Mouse (Mus musculus) forebrain, embryonic 12.5 days (tissue): ENCODE data around the gene Gpr4. TPM values are rescaled to one million over a fixed set of nuclear protein-coding genes. Genes with fewer than 3 reads are reported as not detected.

Source experiments
- ATAC-seq: fragments of 200-750 bp; cut with Nextera tagmentation; 2 replicates; pipeline ENCODE4 v1.8.0; 2017; ENCODE audit warnings: moderate TSS enrichment; ENCODE audit not compliant: low FRiP score
- H3K27ac ChIP-seq: fragments of 300-500 bp; sonication (generic); 2 replicates; pipeline ENCODE4 v1.5.1; 2016; ENCODE audit warnings: mild to moderate bottlenecking
- H3K27me3 ChIP-seq: fragments of 300-500 bp; sonication (generic); 2 replicates; pipeline ENCODE4 v1.6.1; 2016; ENCODE audit warnings: mild to moderate bottlenecking
- H3K36me3 ChIP-seq: fragments of 300-500 bp; sonication (generic); replicated peaks from 2 replicates; pipeline ENCODE4 v1.6.1; 2016; ENCODE audit warnings: mild to moderate bottlenecking
- H3K4me1 ChIP-seq: fragments of 300-500 bp; sonication (generic); 2 replicates; pipeline ENCODE4 v1.6.1; 2016
- H3K4me2 ChIP-seq: fragments of 300-500 bp; sonication (generic); 2 replicates; pipeline ENCODE4 v1.6.1; 2016; ENCODE audit warnings: mild to moderate bottlenecking, moderate library complexity
- H3K4me3 ChIP-seq: fragments of 300-500 bp; sonication (generic); replicated peaks from 2 replicates; pipeline ENCODE4 v1.5.1; 2016; ENCODE audit warnings: mild to moderate bottlenecking
- H3K9ac ChIP-seq: fragments of 300-500 bp; sonication (generic); 2 replicates; pipeline ENCODE4 v1.6.1; 2016; ENCODE audit warnings: mild to moderate bottlenecking
- H3K9me3 ChIP-seq: fragments of 300-500 bp; sonication (generic); 2 replicates; pipeline ENCODE4 v1.6.1; 2016
- WGBS: fragments of 180-500 bp; shearing (Covaris S2); methylation state at CpG from one replicate; pipeline ENCODE4 v1.1.7; 2016; 5-methylcytosine and 5-hydroxymethylcytosine counted together
- polyA plus RNA-seq: library from polyadenylated mRNA; unstranded; fragments of >200 nt; fragmentation: Nextera tagmentation; extraction: Ambion mirVana; gene quantifications from 2 replicates; pipeline ENCODE4 v1.2.1, GENCODE M21; 2016

Gene Gpr4
- polyA plus RNA-seq, 1 experiment from 2014 or later: 1.6 TPM

GRCm38 (mm10) chr7:19234652-19235051 is 22.3 kb downstream of the Gpr4 start:
- Histone ChIP-seq H3K27ac (no peak overlapping the region), H3K27me3 (no peaks in the 10 kb centered on the region), H3K4me3 (no peak overlapping the region), H3K36me3 (peaks cover 22% of the 10 kb centered on the region), H3K9me3 (no peaks in the 10 kb centered on the region), H3K9ac (no peak overlapping the region), H3K4me1 (peaks cover 15% of the 10 kb centered on the region), H3K4me2 (no peak overlapping the region)
- ATAC-seq: no peak
- WGBS: 78% methylated on average over 5 of the region's 5 CpGs

DNA sequence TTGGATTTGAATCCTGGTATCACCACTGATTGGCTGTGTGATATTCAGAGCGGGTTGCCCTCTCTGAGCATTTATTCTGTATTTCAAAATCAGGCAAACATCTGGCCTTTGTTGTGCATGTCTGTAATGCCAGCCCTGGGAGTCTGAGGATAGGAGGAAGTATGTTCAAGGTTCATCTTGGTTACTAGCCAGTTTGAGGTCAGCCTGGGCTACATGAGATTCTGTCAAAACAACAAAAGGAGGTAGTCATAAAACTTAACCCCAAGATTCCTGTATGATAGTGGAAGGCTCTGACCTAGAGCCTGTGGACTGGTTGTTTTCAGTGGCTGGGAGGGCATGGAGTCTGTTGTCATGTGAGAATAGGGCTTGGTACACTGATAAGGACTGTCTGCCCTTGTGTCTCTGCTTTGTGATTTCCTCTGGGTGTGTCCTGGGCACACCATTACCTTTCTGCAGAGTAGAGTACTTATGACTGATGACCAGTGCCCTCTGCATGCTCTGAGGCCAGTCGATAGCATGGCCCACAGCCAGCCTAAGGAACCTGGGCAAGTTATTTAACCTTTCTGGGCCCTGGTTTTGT is 22.8 kb downstream of the Gpr4 start:
- Histone ChIP-seq H3K9ac (no peak overlapping the region), H3K27ac (no peak overlapping the region), H3K9me3 (no peaks in the 10 kb centered on the region), H3K4me2 (no peak overlapping the region), H3K36me3 (peaks cover 22% of the 10 kb centered on the region), H3K4me1 (peaks cover 14% of the 10 kb centered on the region), H3K27me3 (no peaks in the 10 kb centered on the region), H3K4me3 (no peak overlapping the region)
- 82% methylated on average over 2 of the region's 2 CpGs for WGBS
- no peak for ATAC-seq

DNA sequence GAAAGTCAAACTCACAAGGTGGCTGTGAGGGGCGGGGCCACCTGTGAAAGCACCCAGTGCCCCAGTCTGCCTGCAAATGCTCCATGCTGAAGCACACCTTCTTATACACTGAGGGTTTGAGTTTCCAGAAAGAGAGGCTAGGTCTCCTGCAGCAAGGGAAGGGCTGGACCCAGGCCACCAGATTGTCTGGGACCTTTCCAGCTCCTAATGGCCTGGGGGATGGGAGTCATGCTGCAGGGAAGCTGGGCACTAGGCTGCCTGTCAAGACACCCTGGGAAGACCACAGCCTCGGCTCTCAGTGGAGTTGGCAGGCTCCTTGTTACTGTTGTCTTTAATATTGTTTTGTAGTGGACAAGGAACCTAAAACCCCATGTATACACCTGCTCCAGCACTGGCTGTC is 24.1 kb downstream of the Gpr4 start:
- Histone ChIP-seq H3K36me3 (peaks cover 12% of the 10 kb centered on the region; the same call in 1 of the 2 replicates), H3K4me2 (no peak overlapping the region), H3K4me1 (peaks cover 11% of the 10 kb centered on the region; the same call in 1 of the 2 replicates), H3K4me3 (no peak overlapping the region), H3K27me3 (no peaks in the 10 kb centered on the region), H3K27ac (no peak overlapping the region), H3K9ac (no peak overlapping the region), H3K9me3 (no peaks in the 10 kb centered on the region)
- no peak for ATAC-seq
- 84% methylated on average over 2 of the region's 2 CpGs for WGBS

- no peak overlapping the region for H3K4me3 ChIP-seq
- H3K9me3 ChIP-seq: no peaks in the 10 kb centered on the region
- H3K4me2 ChIP-seq: no peak overlapping the region
- H3K4me1 ChIP-seq: peaks cover 11% of the 10 kb centered on the region; the same call in 1 of the 2 replicates
- no peak overlapping the region for H3K9ac ChIP-seq
- no peak overlapping the region for H3K27ac ChIP-seq
- no peaks in the 10 kb centered on the region for H3K27me3 ChIP-seq
- ATAC-seq: no peak
- 98% methylated on average over 4 of the region's 4 CpGs for WGBS
- 0 out of 2 replicates have a peak, but pooled peaks cover 5% of the 10 kb centered on the region for H3K36me3 ChIP-seq
Observed at GRCm38 (mm10) chr7:19238344-19238743, 26.0 kb downstream of the Gpr4 start.

DNA sequence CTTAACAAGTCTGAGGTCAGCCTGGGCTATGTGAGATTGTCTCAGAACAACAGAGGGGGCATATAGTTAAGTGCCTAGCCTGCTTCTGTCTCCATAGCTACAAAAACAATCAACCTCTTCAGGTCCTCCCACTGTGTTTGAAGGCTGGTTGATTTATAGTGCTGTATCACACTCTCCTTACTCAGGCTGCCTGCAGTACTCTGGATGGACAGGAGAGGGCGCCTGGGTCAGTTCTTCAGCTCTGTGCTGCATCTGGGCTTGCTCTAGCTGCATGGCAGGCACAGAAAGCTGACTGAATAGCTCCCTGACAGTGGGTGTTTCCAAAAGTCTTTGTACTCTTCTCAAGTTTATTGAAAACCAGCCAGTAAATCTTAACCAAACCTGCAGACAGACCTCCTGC is 27.1 kb downstream of the Gpr4 start:
- H3K27ac ChIP-seq: peak overlapping the region; percentile 66
- H3K27me3 ChIP-seq: no peaks in the 10 kb centered on the region
- peaks cover 11% of the 10 kb centered on the region; the same call in 1 of the 2 replicates for H3K4me1 ChIP-seq
- no peak overlapping the region for H3K4me3 ChIP-seq
- ATAC-seq: peak; percentile 88
- no peaks in the 10 kb centered on the region for H3K9me3 ChIP-seq
- 0% methylated on average over 1 of the region's 1 CpGs for WGBS
- no peak overlapping the region for H3K4me2 ChIP-seq
- H3K36me3 ChIP-seq: no peaks in the 10 kb centered on the region
- H3K9ac ChIP-seq: no peak overlapping the region

DNA sequence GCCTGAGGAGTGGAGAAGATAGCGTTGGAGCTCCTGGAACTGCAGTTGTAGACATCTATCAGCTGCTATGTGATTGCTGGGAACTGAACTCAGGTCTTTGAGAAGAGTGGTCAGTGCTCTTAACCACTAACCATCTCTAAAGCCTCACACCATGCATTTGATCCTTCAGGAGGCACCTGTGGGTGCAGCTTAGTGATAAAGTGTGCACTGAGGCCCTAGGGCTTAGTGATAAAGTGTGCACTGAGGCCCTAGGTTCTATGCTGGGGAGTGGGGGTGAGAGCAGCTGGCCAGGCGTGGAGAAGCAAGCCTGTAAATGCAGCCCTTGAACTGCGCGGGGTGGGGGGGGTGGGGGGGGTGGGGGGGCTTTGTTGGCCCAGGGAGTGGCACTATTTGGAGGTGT is 27.6 kb downstream of the Gpr4 start:
- WGBS: 70% methylated on average over 1 of the region's 4 CpGs
- H3K4me1 ChIP-seq: peaks cover 11% of the 10 kb centered on the region; the same call in 1 of the 2 replicates
- no peak overlapping the region for H3K9ac ChIP-seq
- ATAC-seq: no peak
- no peaks in the 10 kb centered on the region for H3K27me3 ChIP-seq
- H3K9me3 ChIP-seq: no peaks in the 10 kb centered on the region
- H3K36me3 ChIP-seq: peaks cover 5% of the 10 kb centered on the region
- H3K4me2 ChIP-seq: no peak overlapping the region
- H3K4me3 ChIP-seq: no peak overlapping the region
- no peak overlapping the region for H3K27ac ChIP-seq

GRCm38 (mm10) chr7:19240905-19241463 is 28.6 kb downstream of the Gpr4 start:
- WGBS: 91% methylated on average over 8 of the region's 8 CpGs
- Histone ChIP-seq H3K4me1 (peaks cover 11% of the 10 kb centered on the region; the same call in 1 of the 2 replicates), H3K36me3 (peaks cover 14% of the 10 kb centered on the region), H3K9ac (no peak overlapping the region), H3K27ac (no peak overlapping the region), H3K27me3 (no peaks in the 10 kb centered on the region), H3K4me3 (no peak overlapping the region), H3K4me2 (no peak overlapping the region), H3K9me3 (no peaks in the 10 kb centered on the region)
- ATAC-seq: no peak

- Histone ChIP-seq H3K9ac (no peak overlapping the region), H3K4me3 (no peak overlapping the region), H3K9me3 (no peaks in the 10 kb centered on the region), H3K4me1 (peaks cover 11% of the 10 kb centered on the region; the same call in 1 of the 2 replicates), H3K27me3 (no peaks in the 10 kb centered on the region), H3K4me2 (no peak overlapping the region), H3K36me3 (peaks cover 23% of the 10 kb centered on the region), H3K27ac (no peak overlapping the region)
- WGBS: 93% methylated on average over 1 of the region's 1 CpGs
- ATAC-seq: no peak
Observed at GRCm38 (mm10) chr7:19242005-19242404, 29.7 kb downstream of the Gpr4 start.

DNA sequence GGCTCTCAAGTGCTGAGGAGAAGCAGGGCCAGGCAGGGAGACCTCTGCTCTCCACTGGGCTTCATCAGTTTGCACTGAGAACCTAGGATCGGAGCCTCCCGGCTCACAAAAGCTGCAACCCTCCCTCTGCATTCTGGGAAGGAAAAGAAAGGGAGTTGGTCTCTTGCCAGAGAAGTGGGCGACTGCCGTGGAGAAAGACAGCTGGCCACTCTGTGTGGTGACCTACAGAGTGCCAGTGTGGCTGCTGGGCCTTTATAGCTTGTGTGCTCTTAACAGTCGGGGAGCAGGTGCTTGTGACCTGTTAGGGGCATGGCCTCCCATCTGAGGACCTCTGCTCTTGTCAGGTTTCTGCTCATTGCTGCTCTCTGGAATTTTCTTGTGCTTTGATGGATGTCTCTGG is 31.5 kb downstream of the Gpr4 start:
- H3K4me2 ChIP-seq: no peak overlapping the region
- WGBS: 88% methylated on average over 5 of the region's 5 CpGs
- no peak for ATAC-seq
- peaks cover 30% of the 10 kb centered on the region for H3K36me3 ChIP-seq
- H3K9me3 ChIP-seq: no peaks in the 10 kb centered on the region
- no peak overlapping the region for H3K27ac ChIP-seq
- no peak overlapping the region for H3K9ac ChIP-seq
- H3K27me3 ChIP-seq: no peaks in the 10 kb centered on the region
- peaks cover 11% of the 10 kb centered on the region; the same call in 1 of the 2 replicates for H3K4me1 ChIP-seq
- no peak overlapping the region for H3K4me3 ChIP-seq

- 89% methylated on average over 3 of the region's 3 CpGs for WGBS
- H3K9me3 ChIP-seq: no peaks in the 10 kb centered on the region
Observed at GRCm38 (mm10) chr7:19245083-19245482, 32.7 kb downstream of the Gpr4 start.

GRCm38 (mm10) chr7:19246855-19247254 is 34.5 kb downstream of the Gpr4 start:
- Histone ChIP-seq H3K4me2 (no peak overlapping the region), H3K36me3 (peaks cover 30% of the 10 kb centered on the region), H3K9ac (no peak overlapping the region), H3K4me3 (no peak overlapping the region), H3K9me3 (no peaks in the 10 kb centered on the region), H3K4me1 (no peaks in the 10 kb centered on the region), H3K27ac (no peak overlapping the region), H3K27me3 (no peaks in the 10 kb centered on the region)
- no peak for ATAC-seq
- WGBS: 100% methylated on average over 1 of the region's 1 CpGs

More at GRCm38 (mm10) chr7:19245083-19245482, 32.7 kb downstream of the Gpr4 start:
- Histone ChIP-seq H3K4me3 (no peak overlapping the region), H3K4me1 (no peaks in the 10 kb centered on the region), H3K4me2 (no peak overlapping the region), H3K36me3 (peaks cover 30% of the 10 kb centered on the region), H3K27ac (no peak overlapping the region), H3K9ac (no peak overlapping the region), H3K27me3 (no peaks in the 10 kb centered on the region)
- ATAC-seq: no peak

- H3K4me1 ChIP-seq: no peaks in the 10 kb centered on the region
- H3K4me3 ChIP-seq: no peak overlapping the region
- no peaks in the 10 kb centered on the region for H3K27me3 ChIP-seq
- no peak overlapping the region for H3K4me2 ChIP-seq
- 100% methylated on average over 2 of the region's 2 CpGs for WGBS
- H3K9me3 ChIP-seq: no peaks in the 10 kb centered on the region
- no peak overlapping the region for H3K9ac ChIP-seq
- H3K27ac ChIP-seq: no peak overlapping the region
- no peak for ATAC-seq
- H3K36me3 ChIP-seq: peaks cover 30% of the 10 kb centered on the region
Observed at GRCm38 (mm10) chr7:19247511-19247910, 35.2 kb downstream of the Gpr4 start.

DNA sequence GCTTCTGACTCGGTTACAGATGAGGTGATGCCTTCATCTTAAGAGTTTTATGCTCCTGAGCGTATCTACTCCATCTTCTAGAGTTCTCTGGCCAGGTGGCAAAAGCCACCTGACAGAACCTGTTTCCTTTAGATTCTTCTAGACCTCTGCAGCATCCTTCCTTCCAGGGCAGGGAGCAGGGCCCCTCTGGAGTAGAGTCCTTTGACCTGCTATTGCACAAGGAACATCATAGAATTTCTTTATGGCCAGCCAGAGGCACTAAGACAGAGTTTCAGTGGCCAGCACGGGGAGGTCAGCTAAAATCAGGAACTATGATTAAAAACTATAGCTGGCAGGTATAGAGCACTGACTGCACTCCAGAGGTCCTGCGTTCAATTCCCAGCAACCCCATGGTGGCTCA is 39.7 kb downstream of the Gpr4 start:
- Histone ChIP-seq H3K9ac (no peak overlapping the region), H3K9me3 (no peaks in the 10 kb centered on the region), H3K4me3 (no peak overlapping the region), H3K27ac (no peak overlapping the region), H3K27me3 (no peaks in the 10 kb centered on the region), H3K4me2 (no peak overlapping the region), H3K4me1 (no peaks in the 10 kb centered on the region), H3K36me3 (peaks cover 25% of the 10 kb centered on the region)
- 81% methylated on average over 4 of the region's 4 CpGs for WGBS
- ATAC-seq: no peak
